Mouse (Mus musculus) neural tube, embryonic 15.5 days (tissue): Measurements from ENCODE around the gene Prss50. TPM values are rescaled to one million over a fixed set of nuclear protein-coding genes. Genes with fewer than 3 reads are reported as not detected.

Experiments
- ATAC-seq: fragments of 200-750 bp; cut with Nextera tagmentation; 2 replicates; pipeline ENCODE4 v1.8.0; 2017; ENCODE audit warnings: mild to moderate bottlenecking, moderate TSS enrichment, moderate library complexity; ENCODE audit not compliant: low FRiP score
- H3K27ac ChIP-seq: fragments of 300-500 bp; sonication (generic); replicated peaks from 2 replicates; pipeline ENCODE4 v1.5.1; 2015; ENCODE audit warnings: mild to moderate bottlenecking, inconsistent platforms
- H3K27me3 ChIP-seq: fragments of 300-500 bp; sonication (generic); replicated peaks from 2 replicates; pipeline ENCODE4 v1.6.1; 2015; ENCODE audit warnings: inconsistent platforms
- H3K36me3 ChIP-seq: fragments of 300-500 bp; sonication (generic); 2 replicates; pipeline ENCODE4 v1.6.1; 2015; ENCODE audit warnings: inconsistent platforms
- H3K4me1 ChIP-seq: fragments of 300-500 bp; sonication (generic); 2 replicates; pipeline ENCODE4 v1.6.1; 2015; ENCODE audit warnings: inconsistent platforms
- H3K4me2 ChIP-seq: fragments of 300-500 bp; sonication (generic); 2 replicates; pipeline ENCODE4 v1.6.1; 2015; ENCODE audit warnings: inconsistent platforms, mild to moderate bottlenecking, moderate library complexity
- H3K4me3 ChIP-seq: fragments of 300-500 bp; sonication (generic); replicated peaks from 2 replicates; pipeline ENCODE4 v1.5.1; 2015; ENCODE audit warnings: mild to moderate bottlenecking, inconsistent platforms
- H3K9ac ChIP-seq: fragments of 300-500 bp; sonication (generic); replicated peaks from 2 replicates; pipeline ENCODE4 v1.6.1; 2015; ENCODE audit warnings: mild to moderate bottlenecking, inconsistent platforms
- H3K9me3 ChIP-seq: fragments of 300-500 bp; sonication (generic); replicated peaks from 2 replicates; pipeline ENCODE4 v1.6.1; 2016; ENCODE audit warnings: inconsistent platforms
- WGBS: fragments of 180-500 bp; shearing (Covaris S2); methylation state at CpG from one replicate; pipeline ENCODE4 v1.1.7; 2015; ENCODE audit warnings: mixed read lengths; 5-methylcytosine and 5-hydroxymethylcytosine counted together
- polyA plus RNA-seq: library from polyadenylated mRNA; unstranded; fragments of >200 nt; fragmentation: Nextera tagmentation; extraction: Ambion mirVana; gene quantifications from 2 replicates; pipeline ENCODE4 v1.2.1, GENCODE M21; 2015

Gene Prss50
- polyA plus RNA-seq, 1 experiment from 2014 or later, result 0.59 TPM

- 28% methylated on average over 4 of the region's 6 CpGs for WGBS
Measured at GRCm38 (mm10) chr9:110875288-110875695, 17.5 kb downstream of the Prss50 start.

DNA sequence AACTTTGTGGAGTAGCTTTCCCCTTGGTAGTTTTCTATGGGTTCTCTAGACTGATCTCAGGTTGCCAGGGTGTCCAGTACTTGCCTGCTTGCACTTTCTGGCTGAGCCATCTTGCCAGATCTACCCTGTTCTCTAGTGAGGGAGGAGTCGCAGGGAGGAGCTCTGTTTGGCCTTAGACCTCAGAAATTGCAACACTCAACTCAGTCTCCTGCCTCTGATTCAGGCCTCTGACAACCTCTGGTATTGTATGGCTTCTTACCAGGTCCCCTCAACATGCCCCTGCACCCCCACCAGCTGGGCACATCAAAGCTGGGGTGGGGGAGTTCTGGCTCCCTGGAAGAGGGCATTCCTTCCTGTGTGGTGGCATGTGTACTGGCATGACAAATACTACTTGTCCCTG lies 19.6 kb downstream of the Prss50 start:
- H3K9ac ChIP-seq, result no peak overlapping the region
- ATAC-seq, result no peak
- 95% methylated on average over 1 of the region's 1 CpGs for WGBS
- H3K27ac ChIP-seq, result no peak overlapping the region
- H3K4me2 ChIP-seq, result no peak overlapping the region
- no peaks in the 10 kb centered on the region for H3K36me3 ChIP-seq
- no peaks in the 10 kb centered on the region for H3K9me3 ChIP-seq
- peaks cover 57% of the 10 kb centered on the region for H3K27me3 ChIP-seq
- H3K4me3 ChIP-seq, result no peak overlapping the region
- H3K4me1 ChIP-seq, result peaks cover 34% of the 10 kb centered on the region

More at GRCm38 (mm10) chr9:110875288-110875695, 17.5 kb downstream of the Prss50 start:
- peaks cover 37% of the 10 kb centered on the region for H3K27me3 ChIP-seq
- no peak overlapping the region; the same call in 1 of the 2 replicates for H3K27ac ChIP-seq
- H3K4me1 ChIP-seq, result peaks cover 28% of the 10 kb centered on the region
- no peak overlapping the region for H3K4me2 ChIP-seq
- H3K36me3 ChIP-seq, result no peaks in the 10 kb centered on the region
- H3K4me3 ChIP-seq, result no peak overlapping the region
- ATAC-seq, result no peak
- H3K9me3 ChIP-seq, result no peaks in the 10 kb centered on the region
- H3K9ac ChIP-seq, result no peak overlapping the region

DNA sequence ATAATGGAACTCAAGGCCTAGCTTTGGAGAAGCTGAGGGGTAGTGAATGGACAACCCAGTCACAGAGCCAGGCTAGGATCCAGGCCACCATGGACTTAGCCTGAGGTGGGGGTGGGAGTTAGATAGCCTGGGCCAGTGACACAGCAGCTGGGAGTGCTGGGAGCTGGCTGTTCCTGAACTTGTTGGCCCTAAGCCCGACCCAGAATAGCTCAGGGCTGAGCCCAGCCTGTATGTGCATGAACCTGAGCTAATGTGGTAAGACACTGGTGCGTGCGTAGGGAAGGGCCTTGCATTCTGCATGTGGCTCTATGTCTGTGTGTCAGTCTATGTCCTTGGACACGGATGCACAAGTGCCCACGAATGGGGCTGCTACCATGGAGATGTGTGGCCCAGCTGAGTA lies 20.1 kb downstream of the Prss50 start:
- WGBS, result 80% methylated on average over 5 of the region's 5 CpGs
- Histone ChIP-seq H3K36me3 (no peaks in the 10 kb centered on the region), H3K4me3 (no peak overlapping the region), H3K4me2 (no peak overlapping the region), H3K9ac (no peak overlapping the region), H3K27me3 (peaks cover 54% of the 10 kb centered on the region), H3K4me1 (peaks cover 34% of the 10 kb centered on the region), H3K27ac (no peak overlapping the region), H3K9me3 (no peaks in the 10 kb centered on the region)
- no peak for ATAC-seq

- Histone ChIP-seq H3K4me2 (peak within 1 kb of the TSS; percentile 92), H3K4me1 (peaks cover 21% of the 10 kb centered on the region), H3K9me3 (no peaks in the 10 kb centered on the region), H3K27me3 (peaks cover 48% of the 10 kb centered on the region), H3K9ac (peak within 1 kb of the TSS; percentile 52), H3K36me3 (no peaks in the 10 kb centered on the region), H3K27ac (peak within 1 kb of the TSS; percentile 54), H3K4me3 (peak within 1 kb of the TSS; percentile 51)
- WGBS, result 11% methylated on average over 12 of the region's 12 CpGs
- 0 out of 2 replicates have a peak, but pooled peaks have one; percentile 20 for ATAC-seq
Measured at GRCm38 (mm10) chr9:110879191-110879920, 21.6 kb downstream of the Prss50 start, which contains the start of gene Als2cl. TSS of gene Als2cl (plus strand) at chr9:110879870.

GRCm38 (mm10) chr9:110879998-110880561 lies 22.3 kb downstream of the Prss50 start, which contains the start of gene Tmie:
TSS of gene Tmie (minus strand) at chr9:110880113.
- WGBS, result under 1% methylated on average over 47 of the region's 57 CpGs
- Histone ChIP-seq H3K27ac (peak within 1 kb of the TSS; percentile 54), H3K4me2 (peak within 1 kb of the TSS; percentile 92), H3K9me3 (no peaks in the 10 kb centered on the region), H3K9ac (peak within 1 kb of the TSS; percentile 52), H3K4me1 (peaks cover 13% of the 10 kb centered on the region), H3K4me3 (peak within 1 kb of the TSS; percentile 51), H3K36me3 (no peaks in the 10 kb centered on the region), H3K27me3 (peaks cover 48% of the 10 kb centered on the region)
- peak; percentile 60 for ATAC-seq

GRCm38 (mm10) chr9:110880772-110881171 lies 23.0 kb downstream of the Prss50 start:
- no peaks in the 10 kb centered on the region for H3K36me3 ChIP-seq
- H3K9me3 ChIP-seq, result no peaks in the 10 kb centered on the region
- H3K9ac ChIP-seq, result peak overlapping the region; percentile 52; the same call in 1 of the 2 replicates
- H3K4me3 ChIP-seq, result peak overlapping the region; percentile 51
- ATAC-seq, result 0 out of 2 replicates have a peak, but pooled peaks have one; percentile 12
- 67% methylated on average over 4 of the region's 4 CpGs for WGBS
- peak overlapping the region; percentile 92 for H3K4me2 ChIP-seq
- peaks cover 8% of the 10 kb centered on the region for H3K4me1 ChIP-seq
- peaks cover 48% of the 10 kb centered on the region for H3K27me3 ChIP-seq
- no peak overlapping the region for H3K27ac ChIP-seq

DNA sequence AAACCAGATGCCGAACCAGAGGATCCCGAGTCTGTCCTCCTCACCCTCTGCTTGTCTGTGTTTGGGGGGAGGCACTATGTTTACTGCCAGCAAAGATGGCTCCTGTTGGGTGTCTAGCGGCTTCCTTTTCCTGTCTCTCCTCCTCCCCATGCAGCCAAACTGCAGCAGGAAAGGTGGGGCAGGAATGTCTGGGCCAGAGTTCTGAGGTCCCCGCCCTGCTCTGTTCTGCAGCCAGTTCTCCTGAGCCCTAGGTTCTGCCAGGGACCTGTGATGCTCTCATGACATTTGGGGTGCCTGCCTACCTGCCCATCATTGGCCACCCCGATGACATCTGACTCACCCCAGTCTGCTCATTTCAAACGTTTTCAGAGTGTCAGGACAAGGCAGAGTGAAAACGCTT lies 24.2 kb downstream of the Prss50 start:
- ATAC-seq, result no peak

DNA sequence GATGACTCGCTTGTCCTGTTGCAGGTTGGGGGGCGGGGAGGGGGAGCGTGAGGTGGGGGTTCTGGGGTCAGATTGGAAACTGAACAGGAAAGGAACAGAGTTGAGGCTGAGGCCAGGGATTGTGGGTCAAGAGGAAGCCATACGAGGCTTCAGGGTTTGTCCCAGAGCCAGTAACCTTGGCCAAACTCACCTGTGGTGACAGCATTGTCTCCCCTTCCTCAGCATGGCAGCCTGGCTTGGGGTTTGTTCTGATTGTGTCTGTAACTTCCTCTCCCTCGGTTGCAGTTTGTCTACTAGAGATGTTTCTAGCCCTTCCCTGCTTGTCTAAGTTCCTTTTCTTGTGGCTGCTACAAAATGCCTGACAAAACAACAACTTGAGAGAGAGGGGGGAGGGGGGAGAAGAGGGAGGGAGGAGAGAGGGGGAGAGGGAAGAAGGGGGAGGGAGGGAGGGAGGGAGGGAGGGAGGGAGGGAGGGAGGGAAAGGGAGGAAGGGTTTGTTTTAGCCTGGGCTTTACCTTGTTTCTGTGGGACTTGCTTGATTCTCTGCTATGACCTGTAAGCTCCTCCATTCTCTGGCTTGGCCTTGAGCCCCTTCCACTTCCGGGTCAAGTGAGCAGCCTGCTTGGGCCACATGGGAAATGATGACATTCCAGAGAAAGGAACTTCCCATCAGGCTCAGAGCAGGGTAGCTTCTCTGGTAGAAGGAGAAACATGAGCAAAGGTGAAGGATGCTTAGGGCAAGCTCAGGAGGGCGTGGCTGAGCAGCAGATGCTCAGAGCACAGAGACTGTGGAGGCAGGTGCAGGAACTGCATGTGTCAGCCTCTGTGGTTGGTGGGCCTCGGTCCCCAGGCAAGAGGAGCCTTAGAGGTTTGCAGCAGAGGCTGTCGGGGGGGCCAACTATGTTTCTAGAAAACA lies 29.9 kb downstream of the Prss50 start:
- H3K9me3 ChIP-seq, result no peaks in the 10 kb centered on the region
- no peaks in the 10 kb centered on the region for H3K36me3 ChIP-seq
- H3K4me1 ChIP-seq, result no peaks in the 10 kb centered on the region
- no peaks in the 10 kb centered on the region for H3K27me3 ChIP-seq
- H3K9ac ChIP-seq, result no peak overlapping the region
- WGBS, result 72% methylated on average over 9 of the region's 9 CpGs
- no peak overlapping the region for H3K27ac ChIP-seq
- no peak overlapping the region for H3K4me2 ChIP-seq
- H3K4me3 ChIP-seq, result no peak overlapping the region
- no peak for ATAC-seq

More for the DNA sequence above, 24.2 kb downstream of the Prss50 start:
- H3K9me3 ChIP-seq, result no peaks in the 10 kb centered on the region
- no peak overlapping the region for H3K27ac ChIP-seq
- H3K4me2 ChIP-seq, result no peak overlapping the region
- H3K27me3 ChIP-seq, result peaks cover 48% of the 10 kb centered on the region
- no peak overlapping the region for H3K9ac ChIP-seq
- H3K4me1 ChIP-seq, result peaks cover 8% of the 10 kb centered on the region
- WGBS, result 78% methylated on average over 7 of the region's 7 CpGs
- H3K4me3 ChIP-seq, result no peak overlapping the region
- H3K36me3 ChIP-seq, result no peaks in the 10 kb centered on the region

DNA sequence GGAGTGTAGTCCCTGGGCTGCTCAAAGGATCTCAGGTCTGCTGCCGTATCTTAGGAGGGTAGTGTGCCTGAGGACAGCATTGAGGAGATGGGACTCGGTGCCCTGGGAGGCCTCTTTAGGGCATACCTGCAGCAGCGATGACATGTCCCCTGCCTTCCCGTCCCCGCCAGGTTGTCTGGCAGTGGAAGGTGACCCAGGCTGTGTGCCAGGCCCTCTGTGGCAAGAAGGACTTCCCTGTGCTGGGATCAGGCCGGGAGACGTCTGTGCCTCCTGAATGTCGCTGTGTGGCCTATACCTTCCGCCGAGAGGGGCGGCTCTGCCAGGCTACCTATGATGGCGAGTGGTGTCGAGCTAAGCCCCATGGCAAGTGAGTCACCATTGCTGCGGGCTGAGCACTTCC lies 31.2 kb downstream of the Prss50 start:
- H3K9ac ChIP-seq, result no peak overlapping the region
- no peak overlapping the region for H3K4me3 ChIP-seq
- no peaks in the 10 kb centered on the region for H3K9me3 ChIP-seq
- H3K27ac ChIP-seq, result no peak overlapping the region
- no peak for ATAC-seq
- no peaks in the 10 kb centered on the region for H3K36me3 ChIP-seq
- H3K27me3 ChIP-seq, result no peaks in the 10 kb centered on the region
- H3K4me1 ChIP-seq, result no peaks in the 10 kb centered on the region
- 94% methylated on average over 14 of the region's 14 CpGs for WGBS
- no peak overlapping the region for H3K4me2 ChIP-seq

DNA sequence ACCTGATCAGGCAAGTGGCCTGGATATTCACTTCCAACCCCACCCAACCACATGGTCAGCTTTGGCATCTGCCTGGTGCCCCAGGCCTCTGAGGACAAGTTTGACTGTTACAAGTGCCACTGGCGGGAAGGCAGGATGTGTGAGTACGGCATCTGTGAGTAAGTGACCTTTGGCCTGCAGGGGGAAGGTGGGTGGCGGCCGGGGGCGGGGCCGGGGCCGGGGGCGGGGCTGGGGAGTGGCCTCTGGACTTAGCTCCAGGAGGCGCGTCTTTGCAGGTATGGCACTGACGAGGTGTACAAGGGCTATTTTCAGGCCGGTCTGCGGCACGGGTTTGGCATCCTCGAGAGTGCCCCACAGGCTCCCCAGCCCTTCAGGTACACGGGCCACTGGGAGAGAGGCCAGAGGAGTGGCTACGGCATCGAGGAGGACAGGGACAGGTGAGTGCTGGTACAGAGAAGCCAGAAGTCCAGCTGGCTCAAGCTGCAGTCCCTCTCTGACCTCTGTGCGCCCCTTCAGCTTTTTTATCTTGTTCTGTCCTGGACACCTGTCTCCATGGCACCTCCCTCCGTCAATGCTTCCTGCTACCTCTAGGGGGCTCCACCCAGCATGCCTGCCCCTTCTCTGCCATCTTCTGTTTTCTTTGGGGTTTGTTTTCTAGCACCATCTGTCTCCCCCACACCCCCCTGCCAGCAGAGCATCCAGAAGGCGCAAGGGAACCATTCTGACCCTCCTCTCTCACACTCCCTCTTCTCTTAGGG lies 32.4 kb downstream of the Prss50 start:
- Histone ChIP-seq H3K4me3 (no peak overlapping the region), H3K4me2 (no peak overlapping the region), H3K27ac (no peak overlapping the region), H3K4me1 (no peaks in the 10 kb centered on the region), H3K27me3 (no peaks in the 10 kb centered on the region), H3K9me3 (no peaks in the 10 kb centered on the region), H3K36me3 (no peaks in the 10 kb centered on the region), H3K9ac (no peak overlapping the region)
- WGBS, result 16% methylated on average over 21 of the region's 21 CpGs
- ATAC-seq, result no peak
